Mouse (Mus musculus) gastrocnemius, adult 2 months (tissue): ENCODE measurements at regions not wholly inside any gene's neighbourhood (a gene's known extent, or its start where the extent isn't known, plus 50 kb on each side); places are given as distances from the start of the nearest gene placed in this dataset.
A peak's percentile ranks its signal among the peaks of the same experiment; 100 is the strongest.

Source experiments
- DNase-seq: peaks from one replicate; pipeline ENCODE4 v3.0.0; 2022
- H3K27ac ChIP-seq: fragments of 200-600 bp; 2 replicates; pipeline ENCODE4 v1.8.1; 2022; ENCODE audit warnings: mild to moderate bottlenecking
- H3K4me3 ChIP-seq: fragments of 200-600 bp; 2 replicates; pipeline ENCODE4 v1.8.1; 2022; ENCODE audit warnings: mild to moderate bottlenecking, moderate library complexity
- CTCF ChIP-seq: fragments of 200-600 bp; IDR thresholded peaks from 2 replicates; pipeline ENCODE4 v1.8.1; 2022; ENCODE audit warnings: antibody characterized with exemption, mild to moderate bottlenecking, moderate library complexity
- intact Hi-C: fragments of 180-260 bp; cut with DNase I; formaldehyde crosslinking; loops from one replicate; pipeline ENCODE4 v1.15.1; 2025

DNA sequence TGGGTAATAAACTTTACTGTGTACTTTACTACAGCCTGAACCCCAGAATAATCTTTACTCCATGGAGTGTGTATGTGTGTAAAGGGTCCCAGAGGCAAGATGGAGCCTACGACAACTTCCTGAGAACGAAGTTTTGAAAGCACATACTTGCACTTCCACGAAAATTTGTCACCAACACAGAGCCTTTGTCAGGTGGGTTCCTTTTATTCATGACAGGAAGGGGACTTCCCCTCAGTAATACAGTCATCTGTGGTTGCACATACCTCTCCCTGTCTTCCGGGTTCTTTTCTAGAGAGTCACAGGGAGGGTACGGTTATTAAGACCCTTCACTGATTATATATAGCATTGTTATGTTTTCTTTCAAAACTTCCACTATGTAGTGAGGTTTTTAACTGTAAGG is 154.0 kb upstream of the Tgfbr2 start:
- intact Hi-C loops, result no loop called here
- no peak overlapping the region for H3K27ac ChIP-seq

DNA sequence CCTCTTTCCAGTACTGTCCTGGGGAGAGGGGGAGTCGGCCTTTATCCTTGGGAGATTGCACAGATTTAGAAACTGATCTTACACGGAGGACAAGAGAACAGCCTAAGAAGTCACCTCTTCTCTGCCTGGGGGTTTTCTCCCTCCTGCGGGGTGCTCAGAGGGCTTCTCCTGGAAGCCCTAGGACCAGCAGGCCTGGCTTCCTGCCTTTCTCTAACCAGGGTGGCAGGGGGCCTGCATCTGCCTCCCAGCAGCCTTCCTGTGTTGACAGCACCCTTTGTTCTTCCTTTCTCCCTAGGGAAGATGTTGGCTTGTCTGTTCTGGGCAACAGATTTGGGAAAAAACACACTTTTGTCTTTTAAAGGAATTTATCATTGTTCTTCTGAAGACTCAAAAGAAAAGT is 153.0 kb upstream of the Tgfbr2 start:
- intact Hi-C loops, result no loop called here
- TF ChIP-seq CTCF, result no peak
- Histone ChIP-seq H3K27ac (peak overlapping the region; percentile 60), H3K4me3 (no peak overlapping the region)
- peak; percentile 31 for DNase-seq

More for the DNA sequence above, 154.0 kb upstream of the Tgfbr2 start:
- no peak for TF ChIP-seq CTCF
- H3K4me3 ChIP-seq, result no peak overlapping the region
- no peak for DNase-seq

DNA sequence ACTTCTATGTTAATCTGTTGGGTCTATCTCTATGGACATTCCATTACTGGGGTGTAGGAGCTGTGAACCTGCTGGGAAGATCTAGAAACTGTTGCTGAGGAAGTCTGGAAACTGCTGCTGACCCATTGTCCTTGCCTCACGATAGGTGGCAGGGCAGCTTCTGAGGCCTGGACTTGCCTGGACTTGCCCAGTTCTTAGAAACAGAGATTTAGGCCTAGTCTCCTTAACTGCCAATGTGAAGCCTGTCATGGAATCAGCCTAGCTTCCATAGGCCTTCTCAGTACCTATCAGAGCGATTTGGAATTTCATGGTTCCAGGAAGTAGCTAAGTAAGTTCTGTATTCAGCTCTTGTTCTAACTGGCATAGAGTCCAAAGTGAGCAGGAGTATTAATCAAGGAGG is 151.9 kb upstream of the Tgfbr2 start:
- no peak for DNase-seq
- intact Hi-C loops, result no loop called here
- H3K27ac ChIP-seq, result no peak overlapping the region

DNA sequence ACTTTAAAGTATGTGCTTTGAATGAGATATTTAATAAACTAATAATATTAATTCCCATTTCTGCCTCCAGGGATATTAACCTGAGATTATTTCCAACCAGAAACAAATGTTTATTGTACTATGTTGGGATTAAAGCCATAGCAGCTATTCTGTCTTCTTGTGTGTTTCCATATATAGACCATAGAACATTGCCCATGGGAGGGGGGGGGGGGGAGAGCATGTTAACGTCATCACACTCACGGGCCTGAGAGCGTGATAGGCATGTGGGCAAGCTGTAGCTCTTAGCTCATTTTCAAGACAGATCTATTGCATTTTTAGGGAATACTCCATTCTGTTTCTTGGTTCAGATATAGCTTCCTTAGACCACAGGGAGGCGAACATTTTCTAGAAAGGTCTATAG is 149.8 kb upstream of the Tgfbr2 start:
- no peak for DNase-seq
- H3K27ac ChIP-seq, result peak overlapping the region; percentile 75
- intact Hi-C loops, result no loop called here
- no peak for TF ChIP-seq CTCF
- H3K4me3 ChIP-seq, result no peak overlapping the region

More for the DNA sequence above, 151.9 kb upstream of the Tgfbr2 start:
- TF ChIP-seq CTCF, result no peak
- no peak overlapping the region for H3K4me3 ChIP-seq

DNA sequence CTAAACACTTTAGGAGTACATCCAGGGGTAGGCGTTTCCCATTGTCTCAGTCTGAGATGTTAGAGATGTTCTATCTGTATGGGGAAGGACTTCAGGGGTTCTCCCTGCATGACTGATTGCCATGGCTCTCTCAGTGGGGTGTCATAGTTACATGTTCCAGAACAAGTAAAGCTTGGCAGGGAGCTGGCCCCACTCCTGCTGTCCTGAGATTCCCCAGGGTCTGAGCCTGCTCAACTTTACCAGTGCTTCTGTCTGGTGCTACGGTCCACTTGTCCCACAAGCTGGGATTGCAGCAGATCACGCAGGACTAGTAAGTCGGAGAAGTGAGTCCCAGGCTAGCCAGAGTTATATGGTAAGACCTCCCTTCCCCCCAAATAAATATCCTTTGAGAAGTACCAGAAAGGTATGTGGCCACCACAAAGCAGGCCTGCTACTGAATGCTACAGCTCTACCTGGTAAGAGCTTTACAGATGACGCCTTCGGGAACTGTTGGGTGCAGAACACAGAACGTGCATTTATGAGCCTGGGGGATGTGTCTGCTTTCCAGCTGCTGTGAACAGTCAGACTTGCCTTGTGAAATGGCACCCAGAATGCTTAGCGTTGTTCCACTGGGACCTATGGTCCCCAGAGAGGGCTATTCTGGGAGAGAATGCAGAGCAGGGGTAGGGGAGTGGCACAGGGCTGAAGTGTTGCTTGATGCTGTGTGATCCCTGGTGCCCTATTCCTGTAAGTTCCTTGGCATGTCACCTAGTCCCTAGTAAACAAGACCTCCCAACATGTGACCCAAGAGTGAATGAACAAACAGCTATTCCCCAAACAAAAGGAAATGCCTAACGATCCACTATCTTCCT is 148.9 kb upstream of the Tgfbr2 start:
- DNase-seq, result peak; percentile 31
- TF ChIP-seq CTCF, result no peak
- intact Hi-C loops, result no loop called here

DNA sequence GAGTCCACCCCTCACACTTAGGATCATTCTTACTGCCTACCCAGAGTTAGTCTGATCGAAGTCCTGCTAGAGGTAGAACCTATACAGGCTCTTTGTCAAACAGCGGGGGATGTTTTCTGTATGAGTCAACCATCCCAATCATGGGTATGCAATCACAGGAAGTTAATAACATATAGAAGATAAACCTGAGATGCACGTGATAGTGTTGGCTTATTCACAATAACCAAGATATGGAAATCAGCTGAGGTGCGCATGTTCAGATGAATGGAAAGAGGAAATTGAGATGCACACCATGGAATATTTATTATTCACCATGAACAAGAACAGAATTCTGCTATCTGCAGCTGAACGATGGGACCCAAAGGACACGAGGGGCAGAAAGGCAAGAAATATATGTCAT is 146.7 kb upstream of the Tgfbr2 start:
- no peak for DNase-seq
- intact Hi-C loops, result no loop called here
- H3K27ac ChIP-seq, result peak overlapping the region; percentile 25; the same call in 1 of the 2 replicates
- no peak for TF ChIP-seq CTCF
- H3K4me3 ChIP-seq, result no peak overlapping the region

More for the DNA sequence above, 148.9 kb upstream of the Tgfbr2 start:
- Histone ChIP-seq H3K4me3 (no peak overlapping the region), H3K27ac (peak overlapping the region; percentile 75)

DNA sequence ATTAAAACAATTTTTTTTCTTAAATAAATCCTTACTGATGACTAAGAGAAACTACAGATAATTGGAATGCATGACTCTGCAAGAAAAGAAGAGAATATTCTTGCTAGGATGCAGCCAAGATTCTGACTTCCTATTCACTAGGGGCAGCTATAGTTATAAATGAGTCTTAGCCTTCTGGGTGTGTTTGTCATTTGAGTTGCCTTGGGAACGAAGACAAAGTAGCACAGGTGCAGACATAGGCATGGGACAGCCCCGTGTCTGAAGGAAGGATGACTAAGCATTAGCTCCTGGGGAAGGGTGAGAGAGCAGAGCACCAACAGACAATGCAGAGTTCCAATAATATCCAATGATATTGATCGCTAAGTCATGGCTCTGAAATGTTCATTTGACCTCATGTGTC is 144.3 kb upstream of the Tgfbr2 start:
- no peak for TF ChIP-seq CTCF
- H3K4me3 ChIP-seq, result no peak overlapping the region
- no peak overlapping the region for H3K27ac ChIP-seq
- DNase-seq, result no peak
- intact Hi-C loops, result no loop called here

DNA sequence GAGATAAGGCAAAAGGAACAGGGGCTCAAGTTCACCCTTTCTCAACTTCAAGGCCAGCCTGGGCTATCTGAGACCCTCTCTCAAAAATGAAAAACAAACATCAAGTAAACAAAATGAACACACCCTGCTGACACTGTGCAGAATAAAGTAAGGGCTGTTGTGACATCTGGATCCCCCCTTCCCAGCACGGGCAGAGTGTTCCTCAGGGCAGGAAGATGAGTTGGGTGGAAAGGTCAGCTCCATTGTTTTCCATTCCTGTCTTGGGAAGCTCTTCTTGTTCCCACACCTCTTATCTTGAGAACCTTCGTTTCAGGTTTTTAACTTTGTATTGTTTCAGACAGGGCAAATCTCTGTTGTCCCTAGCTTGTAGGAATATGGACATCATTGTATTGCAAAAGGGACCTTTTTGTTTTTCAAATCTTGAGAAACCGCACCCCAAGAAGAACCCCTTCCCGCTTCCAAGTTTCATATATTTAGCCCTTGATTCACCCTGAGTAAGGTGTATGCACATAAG is 141.5 kb upstream of the Tgfbr2 start:
- DNase-seq, result no peak
- Histone ChIP-seq H3K4me3 (no peak overlapping the region), H3K27ac (no peak overlapping the region)
- intact Hi-C loops, result no loop called here
- no peak for TF ChIP-seq CTCF

DNA sequence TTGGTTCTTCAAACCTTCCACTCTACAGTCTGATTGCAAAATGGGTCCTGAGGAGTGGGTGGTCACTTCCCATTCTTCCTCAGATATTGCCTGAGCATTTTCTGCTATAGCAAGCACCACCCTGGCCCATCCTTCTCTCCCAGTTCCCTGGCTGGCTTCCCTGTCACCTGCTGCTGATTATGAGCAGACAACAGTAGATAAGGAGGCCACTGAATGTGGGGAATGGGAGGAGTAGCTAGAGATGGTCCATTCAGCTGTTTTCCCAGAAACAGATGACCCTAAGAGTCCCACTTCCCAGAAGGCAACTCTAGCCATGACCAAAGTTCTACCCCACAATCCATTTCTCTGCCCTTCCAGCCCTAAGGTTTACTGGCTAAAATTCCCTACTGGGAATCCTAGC is 139.6 kb upstream of the Tgfbr2 start:
- DNase-seq, result no peak
- TF ChIP-seq CTCF, result no peak
- Histone ChIP-seq H3K27ac (peak overlapping the region; percentile 65), H3K4me3 (no peak overlapping the region)
- intact Hi-C loops, result no loop called here

DNA sequence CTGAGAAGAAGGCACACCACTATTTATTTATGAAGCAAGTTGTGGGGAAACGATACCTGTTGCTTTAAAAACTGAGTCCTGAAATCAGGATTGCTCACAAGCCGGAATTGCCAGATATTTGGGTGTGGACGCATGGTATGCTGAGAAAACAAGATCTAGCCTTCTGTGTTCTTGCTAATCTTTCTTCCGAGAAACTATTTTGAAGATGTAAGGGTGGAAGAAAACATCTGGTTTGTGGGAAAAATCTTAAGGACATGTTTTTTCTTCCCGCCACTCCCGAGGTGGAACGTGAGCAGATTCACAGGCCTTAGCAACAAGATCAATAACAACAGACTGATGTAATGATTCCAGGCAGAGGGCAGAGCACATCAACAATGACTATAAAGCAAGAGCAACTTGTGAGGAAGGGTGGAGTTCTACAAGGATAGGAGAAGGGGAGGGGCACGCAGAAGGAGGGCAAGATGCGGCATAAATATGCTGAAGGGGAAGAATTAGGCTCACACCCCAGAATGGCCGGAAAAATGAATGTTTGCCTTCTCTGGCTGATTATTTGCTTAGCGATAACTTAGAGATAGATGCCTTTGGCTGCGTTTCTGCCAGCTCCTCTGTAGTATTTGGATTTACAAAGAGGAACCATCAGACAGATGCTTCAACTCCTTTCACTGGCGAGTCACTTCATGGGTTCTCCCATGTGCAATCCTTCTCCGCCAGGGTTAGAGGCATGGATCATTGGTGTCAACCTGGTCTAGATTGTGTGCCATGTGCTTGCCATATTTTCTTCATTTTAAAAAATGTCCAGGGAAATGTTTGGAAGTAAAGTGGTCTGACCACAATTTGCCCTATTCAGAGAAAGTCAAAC is 139.0 kb upstream of the Tgfbr2 start:
- intact Hi-C loops, result no loop called here

DNA sequence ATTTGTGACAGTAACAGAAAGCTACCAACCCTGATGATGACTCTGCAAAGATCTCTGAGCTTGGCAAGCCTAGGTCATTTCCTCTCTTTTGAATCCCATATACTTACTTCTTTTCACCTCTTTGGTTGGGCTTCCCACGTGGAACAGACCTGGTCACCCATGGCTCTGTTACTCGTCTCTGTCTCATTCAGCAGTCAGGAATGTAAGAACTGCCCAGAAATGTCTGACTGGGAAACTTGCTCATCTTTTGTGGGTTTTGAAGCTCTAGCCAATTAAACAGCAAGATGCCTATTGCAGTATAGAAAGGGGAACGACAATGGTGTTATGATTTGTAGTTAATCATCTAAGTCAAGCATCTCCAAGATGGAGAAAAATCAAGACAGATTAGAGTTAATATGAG is 136.2 kb upstream of the Tgfbr2 start:
- DNase-seq, result no peak
- TF ChIP-seq CTCF, result no peak
- no peak overlapping the region for H3K27ac ChIP-seq
- H3K4me3 ChIP-seq, result no peak overlapping the region
- intact Hi-C loops, result no loop called here

More for the DNA sequence above, 139.0 kb upstream of the Tgfbr2 start:
- peak overlapping the region; percentile 65 for H3K27ac ChIP-seq
- no peak for TF ChIP-seq CTCF
- no peak overlapping the region for H3K4me3 ChIP-seq
- DNase-seq, result peak; percentile 22

DNA sequence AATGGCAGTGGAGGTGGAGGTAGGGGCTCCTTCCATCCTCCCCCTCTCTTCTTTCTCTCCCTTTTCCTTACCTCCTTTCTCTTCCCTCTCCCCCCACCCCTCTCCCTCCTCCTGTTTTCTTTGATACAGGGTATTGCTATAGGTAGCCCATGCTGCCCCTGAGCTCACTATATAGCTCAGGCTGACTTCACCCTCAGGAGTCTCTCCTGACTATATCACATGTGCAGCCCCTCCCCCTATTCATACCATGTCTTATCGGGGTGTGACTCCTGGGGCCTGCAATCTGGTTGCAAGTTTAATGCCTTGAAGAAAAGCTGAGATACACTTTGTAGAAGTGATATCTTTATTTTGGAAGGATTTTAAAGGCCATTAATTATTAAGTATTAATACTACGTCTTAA is 126.4 kb upstream of the Tgfbr2 start:
- no peak for TF ChIP-seq CTCF
- no peak overlapping the region for H3K27ac ChIP-seq
- intact Hi-C loops, result no loop called here
- no peak for DNase-seq
- H3K4me3 ChIP-seq, result no peak overlapping the region

DNA sequence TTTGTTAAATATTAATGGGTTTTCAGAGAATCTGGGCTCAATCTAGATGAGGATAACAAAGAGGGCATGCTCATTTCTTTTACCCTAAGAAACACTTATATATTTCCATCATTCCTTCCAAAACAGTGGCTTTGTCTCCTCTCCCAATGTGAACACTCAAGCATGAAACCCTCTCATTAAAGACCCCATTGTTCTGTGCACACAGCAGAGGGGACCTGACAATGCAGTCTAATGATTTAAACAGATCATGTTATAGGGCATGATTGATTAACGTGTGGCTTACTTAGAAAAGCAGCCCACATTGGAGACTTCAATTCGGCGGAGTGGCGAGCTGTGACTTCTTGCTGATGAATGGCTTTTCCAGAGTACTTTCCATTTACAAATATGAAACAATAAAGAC is 123.6 kb upstream of the Tgfbr2 start:
- no peak overlapping the region for H3K27ac ChIP-seq
- TF ChIP-seq CTCF, result no peak
- intact Hi-C loops, result no loop called here
- H3K4me3 ChIP-seq, result no peak overlapping the region
- no peak for DNase-seq
